Mouse (Mus musculus) ES-Bruce4 (cell line): ENCODE measurements around the gene Isca2. TPM values are rescaled to one million over a fixed set of nuclear protein-coding genes. Genes with fewer than 3 reads are reported as not detected.

Source experiments
- H3K27ac ChIP-seq: 2 replicates; pipeline ENCODE4 v1.5.1; 2012; ENCODE audit warnings: low read length, inconsistent platforms; ENCODE audit not compliant: insufficient read depth
- H3K27me3 ChIP-seq: 2 replicates; pipeline ENCODE4 v1.6.1; 2012; ENCODE audit warnings: mild to moderate bottlenecking, low read length, inconsistent platforms; ENCODE audit not compliant: control insufficient read depth, poor library complexity, insufficient read depth, severe bottlenecking
- H3K36me3 ChIP-seq: 2 replicates; pipeline ENCODE4 v1.6.1; 2012; ENCODE audit warnings: inconsistent platforms, mild to moderate bottlenecking, low read length, moderate library complexity; ENCODE audit not compliant: control insufficient read depth, poor library complexity, insufficient read depth, severe bottlenecking
- H3K4me1 ChIP-seq: one replicate; pipeline ENCODE4 v1.8.1; 2011; ENCODE audit warnings: low read length; ENCODE audit not compliant: control insufficient read depth, insufficient read depth
- H3K4me3 ChIP-seq: 2 replicates; pipeline ENCODE4 v1.5.1; 2011; ENCODE audit warnings: low read depth, mild to moderate bottlenecking, low read length
- H3K9ac ChIP-seq: 2 replicates; pipeline ENCODE4 v1.6.1; 2012; ENCODE audit warnings: low read depth, mild to moderate bottlenecking, inconsistent platforms; ENCODE audit not compliant: poor library complexity, severe bottlenecking
- H3K9me3 ChIP-seq: replicated peaks from 2 replicates; pipeline ENCODE4 v1.6.1; 2012; ENCODE audit warnings: mild to moderate bottlenecking, low read length, inconsistent platforms; ENCODE audit not compliant: control insufficient read depth, poor library complexity, insufficient read depth, severe bottlenecking
- CTCF ChIP-seq: IDR thresholded peaks from one replicate; pipeline ENCODE4 v1.8.1; 2011; ENCODE audit warnings: low read depth, low read length
- EP300 ChIP-seq: IDR thresholded peaks from 2 replicates; pipeline ENCODE4 v1.6.1; 2011; ENCODE audit warnings: low read depth, low read length; ENCODE audit not compliant: insufficient read depth
- POLR2A ChIP-seq: IDR thresholded peaks from one replicate; pipeline ENCODE4 v1.8.1; 2011; ENCODE audit warnings: low read length; ENCODE audit not compliant: insufficient read depth
- polyA plus RNA-seq: library from polyadenylated mRNA; stranded (reverse); fragments of >200 nt; gene quantifications from 2 replicates; pipeline ENCODE4 v1.2.4, GENCODE M21; 2011; ENCODE audit warnings: low read depth; ENCODE audit not compliant: missing spikeins, insufficient read depth, insufficient read length

The Isca2 gene
- 44.4 and 46.1 TPM in 2 replicates for polyA plus RNA-seq

DNA sequence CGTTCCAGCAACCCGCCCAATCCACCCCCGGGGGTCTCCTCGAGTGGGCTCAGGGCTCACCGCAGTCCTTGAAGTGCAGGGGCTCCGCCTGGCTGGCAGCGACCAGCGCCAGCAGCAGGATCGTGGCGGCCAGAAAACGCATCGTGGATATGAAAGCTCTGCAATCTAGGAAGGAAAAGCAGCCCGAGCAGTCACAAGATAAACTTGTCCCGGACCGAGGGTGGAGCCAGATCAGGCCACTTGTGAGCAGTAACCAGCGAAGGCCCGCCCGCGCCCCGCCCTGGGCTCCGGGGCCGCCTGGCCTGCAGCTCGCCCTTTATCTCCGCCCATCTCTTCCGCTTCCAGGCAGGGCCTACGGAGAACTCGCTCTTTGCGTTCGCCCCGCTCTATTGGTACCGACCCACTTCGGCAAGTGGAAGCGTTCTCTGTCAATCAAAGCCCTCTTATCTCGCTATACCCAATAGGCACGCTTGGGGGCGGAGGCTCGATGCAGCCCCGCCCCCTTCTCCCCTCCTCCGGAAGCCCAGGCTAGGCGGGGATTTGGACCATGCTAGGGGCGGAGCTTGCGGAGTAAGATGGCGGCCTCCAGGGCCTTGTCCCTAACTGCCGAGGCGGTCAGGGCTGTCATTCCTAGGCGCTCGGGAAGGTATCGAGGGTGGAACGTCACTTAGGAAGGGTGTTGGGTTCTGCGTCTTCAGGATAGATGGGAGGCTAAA, at the start of gene Isca2, which contains the start of gene Npc2:
TSS of gene Isca2 (plus strand) at position 526 of the 716 bp plus-strand sequence.
TSS of gene Npc2 (minus strand) at position 427 of the 716 bp plus-strand sequence.
- Histone ChIP-seq H3K4me3 (peak within 1 kb of the TSS; percentile 90), H3K4me1 (peaks cover 4% of the 10 kb centered on the region), H3K36me3 (0 out of 2 replicates have a peak, but pooled peaks cover 5% of the 10 kb centered on the region), H3K9ac (peak within 1 kb of the TSS; percentile 82), H3K27ac (peak within 1 kb of the TSS; percentile 77), H3K27me3 (no peaks in the 10 kb centered on the region), H3K9me3 (no peaks in the 10 kb centered on the region)
- TF ChIP-seq EP300, result 0 out of 2 replicates have a peak, but pooled peaks have one; percentile 4
- peak; percentile 86 for TF ChIP-seq POLR2A
- no peak for TF ChIP-seq CTCF

DNA sequence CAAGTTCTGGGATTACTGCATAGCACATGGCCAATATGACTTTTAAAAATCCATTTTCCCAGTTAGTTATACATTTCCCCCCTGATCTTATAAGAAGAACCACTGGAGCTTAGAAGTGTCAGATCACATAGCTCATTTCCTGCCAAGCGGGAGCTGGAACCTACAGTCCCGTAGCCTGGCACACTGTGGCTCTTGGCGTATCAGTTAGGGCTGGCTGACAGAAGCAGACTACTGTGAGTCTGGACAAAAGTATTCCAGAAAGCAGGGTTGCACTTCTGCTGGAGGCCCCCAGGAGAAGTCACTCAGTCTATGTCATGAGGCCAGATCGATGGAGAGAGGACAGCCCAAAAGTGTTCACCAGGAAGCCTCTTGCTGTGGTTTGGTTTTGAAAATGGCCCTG, 46.7 kb upstream of the Isca2 start:
- H3K36me3 ChIP-seq, result no peaks in the 10 kb centered on the region
- no peak for TF ChIP-seq CTCF
- no peak for TF ChIP-seq EP300
- TF ChIP-seq POLR2A, result no peak
- no peak overlapping the region for H3K9ac ChIP-seq
- no peaks in the 10 kb centered on the region for H3K9me3 ChIP-seq
- no peaks in the 10 kb centered on the region for H3K4me1 ChIP-seq
- H3K27ac ChIP-seq, result no peak overlapping the region
- H3K27me3 ChIP-seq, result no peaks in the 10 kb centered on the region
- no peak overlapping the region for H3K4me3 ChIP-seq

DNA sequence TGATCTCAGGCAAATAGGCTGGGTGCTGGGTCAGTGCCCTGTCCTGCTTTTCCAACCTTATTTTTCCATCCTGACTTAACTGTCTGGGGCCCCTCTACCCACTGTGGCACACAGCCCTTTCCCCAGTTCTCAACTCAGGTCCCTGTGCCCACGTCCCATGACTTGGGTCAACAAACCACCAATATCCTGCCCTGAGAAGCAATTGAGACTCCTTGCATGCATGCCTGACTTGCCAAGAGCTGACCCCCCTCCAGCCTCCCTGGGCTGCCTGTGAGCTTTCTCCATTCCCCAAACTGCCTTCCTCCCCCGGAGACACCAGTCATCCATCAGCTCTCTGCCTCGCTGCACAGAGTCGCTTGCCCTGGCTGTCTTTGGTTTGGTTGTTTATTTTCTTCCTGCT, 46.1 kb upstream of the Isca2 start:
- Histone ChIP-seq H3K4me3 (no peak overlapping the region), H3K9me3 (no peaks in the 10 kb centered on the region), H3K27me3 (no peaks in the 10 kb centered on the region), H3K9ac (no peak overlapping the region), H3K27ac (no peak overlapping the region), H3K36me3 (no peaks in the 10 kb centered on the region), H3K4me1 (no peaks in the 10 kb centered on the region)
- no peak for TF ChIP-seq CTCF
- no peak for TF ChIP-seq EP300
- TF ChIP-seq POLR2A, result no peak

- H3K9me3 ChIP-seq, result no peaks in the 10 kb centered on the region
- H3K27me3 ChIP-seq, result no peaks in the 10 kb centered on the region
- no peaks in the 10 kb centered on the region for H3K4me1 ChIP-seq
- H3K4me3 ChIP-seq, result no peak overlapping the region
- TF ChIP-seq POLR2A (no peak), CTCF (no peak), EP300 (no peak)
- H3K9ac ChIP-seq, result no peak overlapping the region
- no peaks in the 10 kb centered on the region for H3K36me3 ChIP-seq
- H3K27ac ChIP-seq, result no peak overlapping the region
These were observed 45.6 kb upstream of the Isca2 start for GRCm38 (mm10) chr12:84727434-84727833.

GRCm38 (mm10) chr12:84728421-84728820, 44.6 kb upstream of the Isca2 start:
- H3K36me3 ChIP-seq, result no peaks in the 10 kb centered on the region
- H3K4me3 ChIP-seq, result no peak overlapping the region
- H3K27me3 ChIP-seq, result no peaks in the 10 kb centered on the region
- no peaks in the 10 kb centered on the region for H3K4me1 ChIP-seq
- H3K9me3 ChIP-seq, result no peaks in the 10 kb centered on the region
- no peak overlapping the region for H3K27ac ChIP-seq
- TF ChIP-seq EP300, result no peak
- TF ChIP-seq POLR2A, result no peak
- no peak for TF ChIP-seq CTCF
- no peak overlapping the region for H3K9ac ChIP-seq

DNA sequence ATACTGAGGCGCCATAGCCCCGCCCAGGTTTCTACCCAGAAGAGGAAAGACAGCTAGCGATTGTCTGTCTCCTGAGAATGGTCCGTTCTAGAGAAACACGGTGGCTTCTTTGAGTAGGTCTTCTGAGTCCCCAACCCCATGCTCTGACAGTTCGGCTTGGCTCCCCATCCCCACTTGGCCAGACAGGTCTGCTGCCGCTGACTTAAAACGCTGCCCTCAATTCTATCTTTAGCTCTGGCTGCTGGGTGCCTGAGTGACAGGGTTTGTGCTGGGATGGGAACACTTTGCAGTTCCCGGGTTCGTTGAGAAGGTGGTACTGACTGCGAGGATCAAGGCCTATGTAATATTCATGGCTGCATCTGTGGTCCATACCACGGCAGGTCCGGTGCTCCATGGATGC, 39.7 kb upstream of the Isca2 start:
- no peaks in the 10 kb centered on the region for H3K4me1 ChIP-seq
- H3K27me3 ChIP-seq, result no peaks in the 10 kb centered on the region
- no peak overlapping the region for H3K27ac ChIP-seq
- H3K36me3 ChIP-seq, result no peaks in the 10 kb centered on the region
- H3K9me3 ChIP-seq, result no peaks in the 10 kb centered on the region
- H3K4me3 ChIP-seq, result no peak overlapping the region
- H3K9ac ChIP-seq, result no peak overlapping the region
- TF ChIP-seq POLR2A (no peak), EP300 (no peak), CTCF (no peak)
